Mouse (Mus musculus) adrenal gland, adult 18-20 months (tissue): ENCODE results near the gene Foxj2. TPM values are rescaled to one million over a fixed set of nuclear protein-coding genes. Genes with fewer than 3 reads are reported as not detected.

Source experiments
- DNase-seq, 2 experiments: peaks; one replicate each; pipeline ENCODE4 v3.0.0; 2021 to 2022; ENCODE audit warnings: low spot score in 2 of 2
- microRNA-seq, 2 experiments: library from miRNA; unstranded; fragments of <30 nt; microRNA quantifications; one replicate each; pipeline ENCODE4 v1.2.0; 2021; ENCODE audit warnings: borderline number of aligned reads in 2 of 2
- total RNA-seq, 2 experiments: library from RNA; stranded (reverse); gene quantifications; 1 replicate in 1 of 2; 2 replicates in 1 of 2; pipeline ENCODE4 v1.2.3; 2021

Foxj2 gene
- total RNA-seq, 2 experiments from 2014 or later, result 17.1 TPM

- DNase-seq, result peak in 1 of 2 experiments; percentile 12
Observed at GRCm38 (mm10) chr6:122869846-122870245, 50.1 kb downstream of the Foxj2 start.

- no peak for DNase-seq
Observed at GRCm38 (mm10) chr6:122872800-122873199, 53.1 kb downstream of the Foxj2 start.

GRCm38 (mm10) chr6:122873871-122874719 lies 54.4 kb downstream of the Foxj2 start, which contains the start of gene Necap1:
Gene Necap1, plus strand, starts transcription at chr6:122874474.
- DNase-seq, result peak; percentile 96 to 98

GRCm38 (mm10) chr6:122874720-122875389 lies 55.1 kb downstream of the Foxj2 start:
- no peak for DNase-seq

GRCm38 (mm10) chr6:122879141-122879735 lies 59.5 kb downstream of the Foxj2 start:
- no peak for DNase-seq

GRCm38 (mm10) chr6:122879781-122880505 lies 60.2 kb downstream of the Foxj2 start:
- DNase-seq, result no peak

GRCm38 (mm10) chr6:122881287-122881686 lies 61.6 kb downstream of the Foxj2 start:
- no peak for DNase-seq

GRCm38 (mm10) chr6:122883603-122884002 lies 63.9 kb downstream of the Foxj2 start:
- no peak for DNase-seq

GRCm38 (mm10) chr6:122889599-122889998 lies 69.9 kb downstream of the Foxj2 start:
- no peak for DNase-seq

- DNase-seq, result peak; percentile 39 to 67
Observed at GRCm38 (mm10) chr6:122892442-122893049, 72.8 kb downstream of the Foxj2 start.

Small RNA genes lying within 50 kb of the gene (microRNA-seq; reads per million reads assigned to microRNA genes)
- gene Mir7231, result 0 to 0.61 reads per million in 2 experiments

Other genes starting within 250 kb of the Foxj2 start
- 10 to 100 TPM in 1 of 2 experiments, 1 to 10 TPM in 1; 9.6 to 17.0 TPM for gene Apobec1, start 217.5 kb upstream of the Foxj2 start, total RNA-seq
- not detected for gene Gdf3, start 209.8 kb upstream of the Foxj2 start, total RNA-seq
- not detected for gene Dppa3, start 193.5 kb upstream of the Foxj2 start, total RNA-seq
- not detected for gene Nanog, start 112.4 kb upstream of the Foxj2 start, total RNA-seq
- 10 to 100 TPM in 1 of 2 experiments, 1 to 10 TPM in 1; 8.1 to 10.3 TPM for gene Slc2a3, start 18.3 kb upstream of the Foxj2 start, total RNA-seq
- 1 to 10 TPM; 2.4 to 5.5 TPM for gene C3ar1, start 36.2 kb downstream of the Foxj2 start, total RNA-seq
- gene Necap1, start 54.6 kb downstream of the Foxj2 start, total RNA-seq, result 10 to 100 TPM; 59.3 to 59.4 TPM
- gene Clec4a1, start 101.9 kb downstream of the Foxj2 start, total RNA-seq, result 1 to 10 TPM; 2.5 to 4.6 TPM
- gene Clec4a3, start 132.6 kb downstream of the Foxj2 start, total RNA-seq, result 1 to 10 TPM; 4.0 to 5.3 TPM
- not detected for gene Clec4a4, start 170.5 kb downstream of the Foxj2 start, total RNA-seq
- gene Clec4b1, start 230.0 kb downstream of the Foxj2 start, total RNA-seq, result under 1 TPM in 1 of 2 experiments, not detected in 1; 0.93 TPM